ENCODE assay signal across 17 mouse cellular contexts in genomic region chr4:47233192-47233835, GRCm38 (mm10). TPM values are rescaled to one million over a fixed set of nuclear protein-coding genes. Genes with fewer than 3 reads are reported as not detected.
A peak's percentile ranks its signal among the peaks of the same experiment; 100 is the strongest.
DNase-seq lines count a peak whose midpoint lies in the region; ATAC-seq and TF ChIP-seq lines count a peak whose summit lies in the region.
"Had no signal": no experiment of that assay in that cellular context is flagged by ENCODE, and none has a peak within 500 bp of the region (broad histone marks: within the 10 kb centered on the region; RNA-seq: fewer than 3 reads in every experiment).

No protein-coding gene starts in this region.

- peak overlapping the region; percentile 86 for H3K27ac ChIP-seq in lung, embryonic 14.5 days (ENCODE audit: low read depth)
- peak overlapping the region; percentile 46 for H3K27ac ChIP-seq in heart, embryonic 15.5 days
- peak overlapping the region; percentile 22 for H3K27ac ChIP-seq in limb, embryonic 14.5 days (replicated peaks; ENCODE audit: low read depth, low read length)
- no peak overlapping the region for H3K27ac ChIP-seq in intestine, embryonic 15.5 days
- H3K27ac ChIP-seq: layer of hippocampus, adult 2 months had no signal

- H3K9ac ChIP-seq in lung, embryonic 14.5 days = no peak overlapping the region
- no peak overlapping the region for H3K9ac ChIP-seq in heart, embryonic 15.5 days
- no peak overlapping the region for H3K9ac ChIP-seq in limb, embryonic 14.5 days (ENCODE audit: low read depth, low read length, severe bottlenecking)
- H3K9ac ChIP-seq in intestine, embryonic 15.5 days = no peak overlapping the region
- H3K9ac ChIP-seq: forebrain, postnatal 0 days had no signal

- no peaks in the 10 kb centered on the region for H3K36me3 ChIP-seq in lung, embryonic 14.5 days (ENCODE audit: insufficient read depth)
- H3K36me3 ChIP-seq in heart, embryonic 15.5 days = no peaks in the 10 kb centered on the region
- H3K36me3 ChIP-seq in limb, embryonic 14.5 days (ENCODE audit: control insufficient read depth, insufficient read depth, low read length) = no peaks in the 10 kb centered on the region
- H3K36me3 ChIP-seq in intestine, embryonic 15.5 days = no peaks in the 10 kb centered on the region

- peaks cover 4% of the 10 kb centered on the region; the same call in 1 of the 2 replicates for H3K4me1 ChIP-seq in lung, embryonic 14.5 days (ENCODE audit: insufficient read depth)
- peaks cover 19% of the 10 kb centered on the region for H3K4me1 ChIP-seq in heart, embryonic 15.5 days (replicated peaks)
- peaks cover 15% of the 10 kb centered on the region; the same call in 1 of the 2 replicates for H3K4me1 ChIP-seq in limb, embryonic 14.5 days (ENCODE audit: control insufficient read depth, insufficient read depth, low read length)
- peaks cover 5% of the 10 kb centered on the region; the same call in 1 of the 2 replicates for H3K4me1 ChIP-seq in intestine, embryonic 15.5 days (replicated peaks)

- 50% methylated on average over 14 of the region's 14 CpGs for WGBS in lung, embryonic 14.5 days
- WGBS in heart, embryonic 15.5 days = 58% methylated on average over 14 of the region's 14 CpGs
- WGBS in limb, embryonic 14.5 days = 63% methylated on average over 14 of the region's 14 CpGs
- 68% methylated on average over 14 of the region's 14 CpGs for WGBS in intestine, embryonic 15.5 days

- H3K9me3 ChIP-seq in lung, embryonic 14.5 days (ENCODE audit: low read depth, low read length) = no peaks in the 10 kb centered on the region
- H3K9me3 ChIP-seq in heart, embryonic 15.5 days (replicated peaks) = no peaks in the 10 kb centered on the region
- no peaks in the 10 kb centered on the region for H3K9me3 ChIP-seq in limb, embryonic 14.5 days (ENCODE audit: control insufficient read depth, low read length)
- no peaks in the 10 kb centered on the region for H3K9me3 ChIP-seq in intestine, embryonic 15.5 days
- H3K9me3 ChIP-seq: megakaryocyte, embryonic 14.5 days had no signal

- TF ChIP-seq CTCF in lung, embryonic 14.5 days (IDR thresholded peaks at IDR 0.05; ENCODE audit: low read depth) = no peak

- H3K27me3 ChIP-seq in lung, embryonic 14.5 days (ENCODE audit: insufficient read depth, low read length) = no peaks in the 10 kb centered on the region
- H3K27me3 ChIP-seq in heart, embryonic 15.5 days = no peaks in the 10 kb centered on the region
- no peaks in the 10 kb centered on the region for H3K27me3 ChIP-seq in limb, embryonic 14.5 days (ENCODE audit: control insufficient read depth, insufficient read depth, low read length)
- H3K27me3 ChIP-seq in intestine, embryonic 15.5 days (replicated peaks) = no peaks in the 10 kb centered on the region

- DNase-seq in lung, embryonic 14.5 days = peak; percentile 51
- DNase-seq in lung, postnatal 25 days (ENCODE audit: low spot score) = no peak
- peak; percentile 50 for DNase-seq in gastrocnemius, postnatal 10 days
- DNase-seq in limb, embryonic 14.5 days (ENCODE audit: low spot score) = no peak
- no peak for DNase-seq in cerebellum, postnatal 36 days
- no peak for DNase-seq in embryo, embryonic 9.5 days (ENCODE audit: extremely low spot score)
- DNase-seq: cerebellum, adult 18-20 months; forebrain, postnatal 0 days; liver; lung, adult 18-20 months had no signal

- no peak overlapping the region for H3K4me3 ChIP-seq in lung, embryonic 14.5 days (ENCODE audit: low read depth, low read length)
- no peak overlapping the region for H3K4me3 ChIP-seq in heart, embryonic 15.5 days
- H3K4me3 ChIP-seq in limb, embryonic 14.5 days (replicated peaks; ENCODE audit: low read length) = no peak overlapping the region
- no peak overlapping the region for H3K4me3 ChIP-seq in intestine, embryonic 15.5 days (replicated peaks)
- H3K4me3 ChIP-seq: layer of hippocampus, adult 2 months; megakaryocyte, embryonic 14.5 days had no signal

- H3K4me2 ChIP-seq in lung, embryonic 14.5 days = no peak overlapping the region
- H3K4me2 ChIP-seq in heart, embryonic 15.5 days = no peak overlapping the region
- H3K4me2 ChIP-seq in limb, embryonic 14.5 days (replicated peaks; ENCODE audit: low read depth, low read length, severe bottlenecking) = no peak overlapping the region
- H3K4me2 ChIP-seq in intestine, embryonic 15.5 days (replicated peaks) = no peak overlapping the region

- ATAC-seq in lung, embryonic 14.5 days (ENCODE audit: insufficient read depth) = no peak; the same call in 1 of the 2 replicates
- ATAC-seq in heart, embryonic 15.5 days (replicated peaks; ENCODE audit: insufficient number of reproducible peaks, insufficient read depth, low FRiP score, low read depth) = no peak
- ATAC-seq in limb, embryonic 14.5 days (ENCODE audit: low FRiP score, low read depth) = no peak
- ATAC-seq in intestine, embryonic 15.5 days = no peak
- ATAC-seq: forebrain, postnatal 0 days; inflammation-experienced regulatory T-cells, adult 6 months; midbrain, embryonic 16.5 days had no signal

- TF ChIP-seq POLR2A in limb, embryonic 14.5 days (IDR thresholded peaks at IDR 0.05; ENCODE audit: borderline replicate concordance, extremely low read depth, insufficient read depth, insufficient read length) = no peak

RNA-seq across cellular contexts. Expression of gene Col15a1, which starts 25.4 kb away (rescaled TPM):
- 22.1 and 22.8 TPM in 2 replicates for polyA plus RNA-seq in lung, embryonic 14.5 days (2014; fragmentation: Nextera tagmentation; extraction: Ambion mirVana)
- total RNA-seq in gastrocnemius, postnatal 10 days (2021) = 100 to 1,000 TPM; 332 to 359 TPM
- polyA plus RNA-seq in heart, embryonic 15.5 days (2015; fragmentation: Nextera tagmentation; extraction: Ambion mirVana) = 12.9 and 15.0 TPM in 2 replicates
- polyA plus RNA-seq in limb, embryonic 14.5 days (2012; rRNA removed) = 86.3 and 102 TPM in 2 replicates
- 30.6 and 31.5 TPM in 2 replicates for polyA plus RNA-seq in limb, embryonic 14.5 days (2014; fragmentation: Nextera tagmentation; extraction: Ambion mirVana)
- 15.5 and 16.0 TPM in 2 replicates for polyA plus RNA-seq in intestine, embryonic 15.5 days (2015; fragmentation: Nextera tagmentation; extraction: Ambion mirVana)
- total RNA-seq: hematopoietic stem cell, adult 5-6 weeks had no signal

Comparison
In these comparisons a context has a peak if more than half of its experiments do, and no peak if none do; other contexts are left out.
1. DNase-seq: peak in lung, embryonic 14.5 days (single experiment) and gastrocnemius, postnatal 10 days (single experiment); none in lung, postnatal 25 days (single experiment), limb, embryonic 14.5 days (single experiment), cerebellum, postnatal 36 days (0 of 2) and embryo, embryonic 9.5 days (single experiment).